Mouse (Mus musculus) liver, adult (tissue): ENCODE measurements around the gene Coq9.

Source experiments
- GATA4 ChIP-seq: IDR thresholded peaks from 2 replicates; pipeline ENCODE4 v1.6.1; 2014; ENCODE audit warnings: mild to moderate bottlenecking, low read length; ENCODE audit not compliant: insufficient replicate concordance

Gene Coq9

GRCm38 (mm10) chr8:94811654-94812053 is 26.5 kb upstream of the Coq9 start:
- no peak for TF ChIP-seq GATA4

GRCm38 (mm10) chr8:94812645-94813098 is 25.4 kb upstream of the Coq9 start:
- no peak for TF ChIP-seq GATA4

- TF ChIP-seq GATA4 = no peak
Measured at GRCm38 (mm10) chr8:94814556-94814955, 23.6 kb upstream of the Coq9 start.

GRCm38 (mm10) chr8:94817933-94818332 is 20.2 kb upstream of the Coq9 start:
- TF ChIP-seq GATA4 = no peak

- TF ChIP-seq GATA4 = peak; percentile 86
Measured at GRCm38 (mm10) chr8:94819671-94820179, 18.4 kb upstream of the Coq9 start.

GRCm38 (mm10) chr8:94820553-94820952 is 17.6 kb upstream of the Coq9 start:
- TF ChIP-seq GATA4 = no peak

GRCm38 (mm10) chr8:94821381-94821780 is 16.7 kb upstream of the Coq9 start:
- TF ChIP-seq GATA4 = no peak

- no peak for TF ChIP-seq GATA4
Measured at GRCm38 (mm10) chr8:94822637-94823560, 15.2 kb upstream of the Coq9 start.

GRCm38 (mm10) chr8:94825170-94825569 is 13.0 kb upstream of the Coq9 start:
- TF ChIP-seq GATA4 = no peak

- no peak for TF ChIP-seq GATA4
Measured at GRCm38 (mm10) chr8:94826210-94826609, 11.9 kb upstream of the Coq9 start.

- no peak for TF ChIP-seq GATA4
Measured at GRCm38 (mm10) chr8:94828284-94828683, 9.8 kb upstream of the Coq9 start.

- no peak for TF ChIP-seq GATA4
Measured at GRCm38 (mm10) chr8:94836456-94837240, 1.5 kb upstream of the Coq9 start.

GRCm38 (mm10) chr8:94838600-94838999 is 479 bp downstream of the Coq9 start:
- TF ChIP-seq GATA4 = no peak

- no peak for TF ChIP-seq GATA4
Measured at GRCm38 (mm10) chr8:94841183-94841582, 3.1 kb downstream of the Coq9 start.

- TF ChIP-seq GATA4 = no peak
Measured at GRCm38 (mm10) chr8:94850049-94850448, 11.9 kb downstream of the Coq9 start.

GRCm38 (mm10) chr8:94857011-94857345 is 18.9 kb downstream of the Coq9 start:
- TF ChIP-seq GATA4 = no peak
